Mouse (Mus musculus): ENCODE results near the gene Lrrc75b.

- TF ChIP-seq POLR2A (IDR thresholded peaks at IDR 0.05; ENCODE audit: low read depth, low read length): no peak
- no peak for TF ChIP-seq CTCF (IDR thresholded peaks at IDR 0.05; ENCODE audit: extremely low read depth, insufficient read length, insufficient replicate concordance, low read depth, low read length)
Observed at GRCm38 (mm10) chr10:75559676-75560548, at the start of gene Lrrc75b.

Measured in small intestine, adult 2 months (tissue).